Mouse (Mus musculus): ENCODE data around the gene Car10. TPM values are rescaled to one million over a fixed set of nuclear protein-coding genes. Genes with fewer than 3 reads are reported as not detected.

Gene Car10
- polyA plus RNA-seq, 1 experiment from 2014 or later = 0.20 TPM

DNA sequence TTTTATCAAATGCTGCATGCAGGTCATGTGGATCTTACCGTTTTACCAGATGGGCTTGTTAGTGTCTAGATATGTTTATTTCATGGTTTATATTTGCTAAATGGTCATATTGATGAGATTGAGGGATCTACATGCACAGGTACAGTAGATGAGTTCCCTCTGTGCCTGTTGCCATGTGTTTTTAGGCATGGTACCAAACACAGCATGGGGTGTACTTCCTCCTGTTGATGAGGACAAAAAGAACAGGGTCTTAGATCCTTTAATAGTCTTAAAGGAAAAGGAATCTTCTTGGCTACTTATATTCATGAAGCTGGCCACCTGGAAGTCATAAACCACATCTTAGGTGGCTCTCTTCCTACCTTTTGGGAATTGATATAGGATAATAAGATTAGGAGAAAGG, 43.9 kb downstream of the Car10 start:
- no peaks in the 10 kb centered on the region for H3K27me3 ChIP-seq (replicated peaks; ENCODE audit: control insufficient read depth, insufficient read depth, low read length)
- 64% methylated on average over 1 of the region's 1 CpGs for WGBS
- ATAC-seq = no peak
- no peak overlapping the region for H3K4me2 ChIP-seq (replicated peaks; ENCODE audit: low read depth)
- H3K4me1 ChIP-seq (replicated peaks; ENCODE audit: control insufficient read depth, insufficient read depth, low read length) = no peaks in the 10 kb centered on the region
- H3K4me3 ChIP-seq (ENCODE audit: low read depth, low read length) = no peak overlapping the region
- H3K9me3 ChIP-seq (ENCODE audit: control insufficient read depth) = no peaks in the 10 kb centered on the region
- no peaks in the 10 kb centered on the region for H3K36me3 ChIP-seq (ENCODE audit: control insufficient read depth, insufficient read depth)
- H3K9ac ChIP-seq (ENCODE audit: low read depth, low read length) = no peak overlapping the region
- TF ChIP-seq CTCF (IDR thresholded peaks at IDR 0.05; ENCODE audit: low read depth) = no peak
- H3K27ac ChIP-seq (ENCODE audit: low read depth, low read length) = no peak overlapping the region

- ATAC-seq = no peak
- peak; percentile 63 for TF ChIP-seq CTCF (IDR thresholded peaks at IDR 0.05; ENCODE audit: low read depth)
- no peaks in the 10 kb centered on the region for H3K27me3 ChIP-seq (replicated peaks; ENCODE audit: control insufficient read depth, insufficient read depth, low read length)
Measured at GRCm38 (mm10) chr11:93144544-93144943, 46.7 kb downstream of the Car10 start.

DNA sequence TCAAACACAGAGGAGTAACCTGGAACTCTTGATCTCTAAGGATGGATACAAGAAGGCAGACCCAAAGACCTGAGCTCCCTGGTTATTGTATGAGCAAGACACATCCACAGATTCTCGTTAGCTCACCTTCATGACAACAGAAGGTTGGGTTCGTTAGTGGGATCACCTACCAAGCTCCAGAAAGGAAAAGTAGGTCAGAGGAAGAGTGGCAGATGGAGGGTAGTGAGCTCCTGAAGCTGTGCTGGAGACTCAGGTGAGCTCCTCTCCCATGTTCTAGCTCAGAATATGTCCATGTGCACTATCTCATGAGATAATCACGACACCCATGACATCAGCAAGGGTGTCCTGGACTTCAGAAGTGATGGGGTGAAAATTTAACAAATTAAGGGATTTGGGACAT, 57.1 kb downstream of the Car10 start:
- H3K4me3 ChIP-seq (ENCODE audit: low read depth, low read length) = no peak overlapping the region
- H3K9ac ChIP-seq (ENCODE audit: low read depth, low read length) = no peak overlapping the region
- TF ChIP-seq CTCF (IDR thresholded peaks at IDR 0.05; ENCODE audit: low read depth) = no peak
- 55% methylated on average over 3 of the region's 3 CpGs for WGBS
- no peak overlapping the region for H3K27ac ChIP-seq (ENCODE audit: low read depth, low read length)
- H3K4me1 ChIP-seq (replicated peaks; ENCODE audit: control insufficient read depth, insufficient read depth, low read length) = no peaks in the 10 kb centered on the region
- H3K9me3 ChIP-seq (ENCODE audit: control insufficient read depth) = no peaks in the 10 kb centered on the region
- ATAC-seq = no peak
- no peaks in the 10 kb centered on the region for H3K27me3 ChIP-seq (replicated peaks; ENCODE audit: control insufficient read depth, insufficient read depth, low read length)
- no peaks in the 10 kb centered on the region for H3K36me3 ChIP-seq (ENCODE audit: control insufficient read depth, insufficient read depth)
- no peak overlapping the region for H3K4me2 ChIP-seq (replicated peaks; ENCODE audit: low read depth)

More at GRCm38 (mm10) chr11:93144544-93144943, 46.7 kb downstream of the Car10 start:
- Histone ChIP-seq H3K9ac (ENCODE audit: low read depth, low read length) (no peak overlapping the region), H3K9me3 (ENCODE audit: control insufficient read depth) (no peaks in the 10 kb centered on the region), H3K36me3 (ENCODE audit: control insufficient read depth, insufficient read depth) (no peaks in the 10 kb centered on the region), H3K4me2 (replicated peaks; ENCODE audit: low read depth) (no peak overlapping the region), H3K4me1 (replicated peaks; ENCODE audit: control insufficient read depth, insufficient read depth, low read length) (no peaks in the 10 kb centered on the region), H3K4me3 (ENCODE audit: low read depth, low read length) (no peak overlapping the region), H3K27ac (ENCODE audit: low read depth, low read length) (no peak overlapping the region)
- 16% methylated on average over 2 of the region's 2 CpGs for WGBS

DNA sequence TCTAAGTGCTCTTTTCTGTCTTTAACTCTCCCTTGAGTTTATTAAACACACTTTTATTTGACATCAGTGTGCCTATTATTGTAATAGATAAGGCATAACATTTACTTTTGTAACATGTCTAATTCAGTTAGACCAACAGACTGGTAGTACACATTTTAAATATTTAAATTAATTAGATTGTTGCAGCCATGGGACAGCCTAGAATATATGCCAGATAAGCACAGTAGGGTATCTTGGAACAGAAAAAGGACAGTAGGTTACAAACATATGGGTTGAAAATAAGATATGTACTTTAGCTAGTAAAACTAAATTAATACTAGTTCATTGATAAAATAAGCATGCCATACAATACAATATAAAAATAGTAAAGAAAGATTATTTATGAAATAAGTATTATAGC, 74.6 kb downstream of the Car10 start:
- no peak for TF ChIP-seq CTCF (IDR thresholded peaks at IDR 0.05; ENCODE audit: low read depth)
- H3K27me3 ChIP-seq (replicated peaks; ENCODE audit: control insufficient read depth, insufficient read depth, low read length) = no peaks in the 10 kb centered on the region
- ATAC-seq = no peak
- H3K4me3 ChIP-seq (ENCODE audit: low read depth, low read length) = no peak overlapping the region
- no peaks in the 10 kb centered on the region for H3K9me3 ChIP-seq (ENCODE audit: control insufficient read depth)
- H3K4me2 ChIP-seq (replicated peaks; ENCODE audit: low read depth) = no peak overlapping the region
- H3K27ac ChIP-seq (ENCODE audit: low read depth, low read length) = no peak overlapping the region
- H3K9ac ChIP-seq (ENCODE audit: low read depth, low read length) = no peak overlapping the region
- no peaks in the 10 kb centered on the region for H3K4me1 ChIP-seq (replicated peaks; ENCODE audit: control insufficient read depth, insufficient read depth, low read length)
- no peaks in the 10 kb centered on the region for H3K36me3 ChIP-seq (ENCODE audit: control insufficient read depth, insufficient read depth)

- TF ChIP-seq CTCF (IDR thresholded peaks at IDR 0.05; ENCODE audit: low read depth) = no peak
- Histone ChIP-seq H3K9ac (ENCODE audit: low read depth, low read length) (no peak overlapping the region), H3K27me3 (replicated peaks; ENCODE audit: control insufficient read depth, insufficient read depth, low read length) (no peaks in the 10 kb centered on the region), H3K4me3 (ENCODE audit: low read depth, low read length) (no peak overlapping the region), H3K9me3 (ENCODE audit: control insufficient read depth) (no peaks in the 10 kb centered on the region), H3K27ac (ENCODE audit: low read depth, low read length) (no peak overlapping the region), H3K36me3 (ENCODE audit: control insufficient read depth, insufficient read depth) (no peaks in the 10 kb centered on the region), H3K4me1 (replicated peaks; ENCODE audit: control insufficient read depth, insufficient read depth, low read length) (no peaks in the 10 kb centered on the region), H3K4me2 (replicated peaks; ENCODE audit: low read depth) (no peak overlapping the region)
- no peak for ATAC-seq
- WGBS = 88% methylated on average over 1 of the region's 1 CpGs
Measured at GRCm38 (mm10) chr11:93173533-93174308, 75.9 kb downstream of the Car10 start.

- H3K4me2 ChIP-seq (replicated peaks; ENCODE audit: low read depth) = no peak overlapping the region
- no peaks in the 10 kb centered on the region for H3K36me3 ChIP-seq (ENCODE audit: control insufficient read depth, insufficient read depth)
- no peaks in the 10 kb centered on the region for H3K9me3 ChIP-seq (ENCODE audit: control insufficient read depth)
- no peaks in the 10 kb centered on the region for H3K27me3 ChIP-seq (replicated peaks; ENCODE audit: control insufficient read depth, insufficient read depth, low read length)
- ATAC-seq = no peak
- no peak for TF ChIP-seq CTCF (IDR thresholded peaks at IDR 0.05; ENCODE audit: low read depth)
- H3K4me3 ChIP-seq (ENCODE audit: low read depth, low read length) = no peak overlapping the region
- no peak overlapping the region for H3K9ac ChIP-seq (ENCODE audit: low read depth, low read length)
- H3K27ac ChIP-seq (ENCODE audit: low read depth, low read length) = no peak overlapping the region
- no peaks in the 10 kb centered on the region for H3K4me1 ChIP-seq (replicated peaks; ENCODE audit: control insufficient read depth, insufficient read depth, low read length)
- 55% methylated on average over 4 of the region's 4 CpGs for WGBS
Measured at GRCm38 (mm10) chr11:93185477-93185876, 87.6 kb downstream of the Car10 start.

Measured in intestine, postnatal 0 days (tissue).